Mouse (Mus musculus) stomach, embryonic 14.5 days (tissue): ENCODE measurements around the gene Abca2. TPM values are rescaled to one million over a fixed set of nuclear protein-coding genes. Genes with fewer than 3 reads are reported as not detected.

Experiments
- ATAC-seq: fragments of 200-750 bp; cut with Nextera tagmentation; 2 replicates; pipeline ENCODE4 v1.8.0; 2017; ENCODE audit warnings: low read depth, moderate TSS enrichment; ENCODE audit not compliant: insufficient number of reproducible peaks, insufficient read depth, low FRiP score
- H3K27ac ChIP-seq: fragments of 300-500 bp; sonication (generic); 2 replicates; pipeline ENCODE4 v1.5.1; 2014; ENCODE audit warnings: mild to moderate bottlenecking, low read length, moderate library complexity, mixed read lengths
- H3K27me3 ChIP-seq: fragments of 300-500 bp; sonication (generic); 2 replicates; pipeline ENCODE4 v1.6.1; 2014; ENCODE audit warnings: low read length, control low read depth, mixed read lengths; ENCODE audit not compliant: control insufficient read depth, insufficient read depth
- H3K36me3 ChIP-seq: fragments of 300-500 bp; sonication (generic); 2 replicates; pipeline ENCODE4 v1.6.1; 2014; ENCODE audit warnings: mild to moderate bottlenecking, control low read depth, low read length, moderate library complexity, mixed read lengths; ENCODE audit not compliant: control insufficient read depth, insufficient read depth
- H3K4me1 ChIP-seq: fragments of 300-500 bp; sonication (generic); 2 replicates; pipeline ENCODE4 v1.6.1; 2014; ENCODE audit warnings: low read length, control low read depth, mixed read lengths; ENCODE audit not compliant: control insufficient read depth, insufficient read depth
- H3K4me2 ChIP-seq: fragments of 300-500 bp; sonication (generic); replicated peaks from 2 replicates; pipeline ENCODE4 v1.6.1; 2014; ENCODE audit warnings: low read depth, low read length, control low read depth
- H3K4me3 ChIP-seq: fragments of 300-500 bp; sonication (generic); 2 replicates; pipeline ENCODE4 v1.5.1; 2014; ENCODE audit warnings: low read depth, low read length, control low read depth
- H3K9ac ChIP-seq: fragments of 300-500 bp; sonication (generic); replicated peaks from 2 replicates; pipeline ENCODE4 v1.6.1; 2014; ENCODE audit warnings: low read depth, mild to moderate bottlenecking, control low read depth, low read length, moderate library complexity, mixed read lengths
- H3K9me3 ChIP-seq: fragments of 300-500 bp; sonication (generic); 2 replicates; pipeline ENCODE4 v1.6.1; 2016; ENCODE audit warnings: low read depth, low read length, control low read depth; ENCODE audit not compliant: control insufficient read depth
- WGBS: fragments of 180-500 bp; shearing (Covaris S2); extraction: QIAGEN DNeasy Blood & Tissue Kit; methylation state at CpG from one replicate; pipeline ENCODE4 v1.1.7; 2014; 5-methylcytosine and 5-hydroxymethylcytosine counted together
- polyA plus RNA-seq: library from polyadenylated mRNA; unstranded; fragments of >200 nt; fragmentation: Nextera tagmentation; extraction: Ambion mirVana; gene quantifications from 2 replicates; pipeline ENCODE4 v1.2.1, GENCODE M21; 2014

Gene Abca2
- polyA plus RNA-seq, 1 experiment from 2014 or later = 5.4 TPM

DNA sequence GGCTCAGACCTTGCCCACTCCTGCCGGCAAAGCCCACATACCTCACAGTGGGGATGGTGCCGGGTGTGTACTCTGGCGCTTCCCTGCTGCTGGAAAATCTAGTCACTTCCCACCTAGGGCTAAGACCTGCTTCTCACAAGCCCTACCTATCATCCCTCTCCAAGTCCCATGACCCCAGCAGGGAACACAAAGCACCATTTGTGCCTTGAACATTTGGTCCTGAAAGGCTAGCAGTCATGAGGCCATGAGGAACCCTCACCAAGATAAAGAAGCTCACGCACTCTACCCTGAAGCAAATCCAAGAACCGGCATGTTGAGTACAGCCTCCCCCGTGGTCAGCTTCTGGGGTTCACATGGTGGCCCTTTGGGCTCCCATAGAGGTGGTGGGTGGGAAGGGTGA lies 41.5 kb downstream of the Abca2 start, which contains the start of gene Ptgds:
TSS of gene Ptgds (minus strand) at position 78 of the 400 bp plus-strand sequence.
- Histone ChIP-seq H3K27me3 (no peaks in the 10 kb centered on the region), H3K4me3 (no peak within 1 kb of the TSS), H3K9me3 (no peaks in the 10 kb centered on the region), H3K36me3 (no peaks in the 10 kb centered on the region), H3K4me2 (no peak within 1 kb of the TSS), H3K4me1 (no peaks in the 10 kb centered on the region), H3K9ac (no peak within 1 kb of the TSS), H3K27ac (no peak within 1 kb of the TSS)
- ATAC-seq = no peak
- WGBS = 45% methylated on average over 6 of the region's 6 CpGs

DNA sequence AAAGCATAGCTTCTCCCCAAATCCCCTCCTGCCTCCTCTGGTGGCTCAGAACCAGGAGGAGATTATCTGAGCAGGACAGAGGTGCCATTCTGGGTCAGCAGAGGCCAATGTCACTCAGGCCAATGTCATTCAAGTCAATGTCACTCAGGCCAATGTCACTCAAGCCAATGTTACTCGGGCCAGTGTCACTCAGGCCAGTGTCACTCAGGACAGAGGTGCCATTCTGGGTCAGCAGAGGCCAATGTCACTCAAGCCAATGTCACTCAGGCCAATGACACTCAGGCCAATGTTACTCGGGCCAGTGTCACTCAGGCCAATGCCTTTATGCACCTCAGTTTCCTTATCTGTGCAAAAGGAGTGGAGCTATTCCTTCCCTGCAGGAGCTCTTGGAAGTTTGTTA lies 44.0 kb downstream of the Abca2 start:
- ATAC-seq = no peak

DNA sequence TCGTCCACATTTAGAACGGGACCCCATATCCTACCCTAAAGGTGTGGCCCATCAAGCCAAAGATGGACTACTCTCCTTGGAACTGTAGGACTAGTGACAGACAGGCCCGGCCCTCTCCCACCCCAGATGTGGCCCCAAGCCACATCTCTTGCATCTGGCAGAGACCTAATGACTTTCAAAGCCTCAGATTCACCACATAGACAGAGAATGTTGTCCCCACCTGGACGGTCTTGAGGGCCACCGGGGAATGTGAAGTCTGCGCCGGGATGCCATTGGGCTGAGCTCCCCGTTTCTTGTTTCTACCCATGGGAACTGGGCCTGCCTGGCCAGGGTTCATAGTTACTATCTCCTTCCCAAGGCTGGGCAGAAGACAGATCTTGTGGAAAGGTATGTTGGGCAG lies 49.0 kb downstream of the Abca2 start:
- WGBS = 81% methylated on average over 8 of the region's 8 CpGs
- Histone ChIP-seq H3K27ac (no peak overlapping the region), H3K9ac (no peak overlapping the region), H3K36me3 (no peaks in the 10 kb centered on the region), H3K27me3 (no peaks in the 10 kb centered on the region), H3K9me3 (no peaks in the 10 kb centered on the region), H3K4me1 (no peaks in the 10 kb centered on the region), H3K4me2 (no peak overlapping the region), H3K4me3 (no peak overlapping the region)
- ATAC-seq = no peak

More for the DNA sequence above, 44.0 kb downstream of the Abca2 start:
- Histone ChIP-seq H3K9me3 (no peaks in the 10 kb centered on the region), H3K36me3 (no peaks in the 10 kb centered on the region), H3K4me1 (no peaks in the 10 kb centered on the region), H3K9ac (no peak overlapping the region), H3K4me3 (no peak overlapping the region), H3K27ac (no peak overlapping the region), H3K4me2 (no peak overlapping the region), H3K27me3 (no peaks in the 10 kb centered on the region)
- WGBS = 83% methylated on average over 2 of the region's 2 CpGs

DNA sequence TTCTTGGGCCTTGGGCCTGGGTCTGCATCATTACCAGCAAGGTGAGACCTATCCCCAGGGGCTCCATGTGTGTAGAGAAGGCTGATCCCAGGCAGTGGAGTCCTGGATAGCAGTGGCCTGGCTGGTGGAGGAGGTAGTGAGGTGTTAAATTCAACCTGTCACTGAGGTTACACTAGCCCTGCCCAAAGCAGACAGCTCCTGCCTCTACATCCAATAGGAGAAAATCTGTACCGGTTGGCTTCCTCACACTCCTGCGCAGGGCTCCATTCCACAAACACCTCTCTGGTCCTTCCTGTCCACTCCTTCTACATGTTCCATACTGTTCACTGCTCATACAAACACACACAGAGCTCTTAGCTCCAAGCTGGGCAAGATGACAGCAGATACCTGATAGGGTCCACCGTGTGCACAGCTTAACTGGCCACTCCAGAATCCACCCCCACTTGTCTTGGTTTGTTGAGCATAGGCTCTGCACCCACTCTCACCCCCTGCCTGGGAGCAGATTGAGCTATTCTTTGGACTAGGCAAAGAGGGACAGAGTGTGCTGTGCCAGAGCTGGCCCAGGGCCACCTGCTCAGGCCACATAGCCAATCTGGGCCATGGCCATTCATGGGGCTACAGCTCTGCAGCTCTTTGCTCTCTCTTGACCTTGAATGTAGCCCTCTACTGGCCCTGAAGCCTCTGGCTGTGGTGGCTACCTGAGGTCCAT lies 49.6 kb downstream of the Abca2 start:
- ATAC-seq = no peak

DNA sequence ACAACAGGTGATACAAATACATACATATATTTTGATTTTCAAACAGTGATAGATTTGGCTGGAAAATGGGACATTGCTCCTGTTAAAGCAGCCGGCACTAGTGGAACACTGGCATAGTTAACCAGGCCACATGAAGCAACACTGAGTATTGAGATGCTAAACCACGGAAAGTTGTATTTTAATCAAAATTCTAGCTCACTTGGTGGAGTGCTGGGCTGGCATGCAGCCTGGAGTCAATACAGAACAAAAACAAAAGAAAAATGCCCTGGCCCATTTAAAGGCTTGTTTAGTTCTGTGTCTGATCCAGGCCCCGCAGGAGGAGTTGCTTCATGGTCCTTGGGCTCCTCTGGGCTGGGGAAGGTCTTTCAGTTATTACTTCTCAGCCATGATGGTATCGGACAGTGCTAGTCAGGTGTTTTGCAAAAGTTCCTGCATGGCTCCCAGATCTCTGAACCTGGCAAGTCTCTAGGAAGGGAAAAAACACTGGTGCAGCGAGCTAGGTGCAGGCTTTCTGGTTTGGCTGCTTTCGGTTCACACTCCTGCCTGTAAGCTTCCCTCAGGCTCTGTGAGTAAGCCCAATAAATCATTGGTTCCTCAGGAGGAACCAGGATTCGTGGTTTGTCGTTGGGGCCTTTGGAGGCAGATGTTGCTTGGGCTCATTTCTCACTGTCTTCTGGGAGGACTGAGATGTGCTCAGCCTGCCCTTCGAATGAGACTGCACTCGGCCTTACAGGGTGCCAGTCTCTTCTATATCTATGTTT lies 51.2 kb downstream of the Abca2 start:
- Histone ChIP-seq H3K27ac (no peak overlapping the region), H3K9me3 (no peaks in the 10 kb centered on the region), H3K4me2 (no peak overlapping the region), H3K36me3 (no peaks in the 10 kb centered on the region), H3K4me3 (no peak overlapping the region), H3K4me1 (no peaks in the 10 kb centered on the region), H3K9ac (no peak overlapping the region), H3K27me3 (no peaks in the 10 kb centered on the region)
- 54% methylated on average over 10 of the region's 10 CpGs for WGBS
- no peak for ATAC-seq

More for the DNA sequence above, 49.6 kb downstream of the Abca2 start:
- H3K27me3 ChIP-seq = no peaks in the 10 kb centered on the region
- no peak overlapping the region for H3K4me2 ChIP-seq
- H3K4me3 ChIP-seq = no peak overlapping the region
- no peak overlapping the region for H3K27ac ChIP-seq
- no peaks in the 10 kb centered on the region for H3K36me3 ChIP-seq
- H3K9ac ChIP-seq = no peak overlapping the region
- WGBS = 88% methylated on average over 3 of the region's 3 CpGs
- H3K4me1 ChIP-seq = no peaks in the 10 kb centered on the region
- no peaks in the 10 kb centered on the region for H3K9me3 ChIP-seq

DNA sequence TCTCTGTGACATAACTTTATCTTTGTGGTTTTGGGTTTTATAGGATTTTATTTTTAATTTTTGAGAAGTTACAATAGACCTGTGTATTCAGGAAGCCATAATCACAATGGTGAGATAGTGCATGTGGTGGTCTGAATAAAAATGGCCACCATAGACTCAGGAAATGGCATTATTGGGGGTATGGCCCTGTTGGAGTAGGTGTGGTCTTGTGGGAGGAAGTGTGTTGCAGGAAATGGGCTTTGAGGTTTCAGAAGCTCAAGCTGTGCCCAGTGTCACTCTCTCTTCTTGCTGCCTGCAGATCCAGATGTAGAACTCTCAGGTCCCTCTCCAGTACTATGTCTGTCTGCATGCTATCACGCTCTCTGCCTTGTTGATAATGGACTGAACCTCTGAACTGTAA lies 52.0 kb downstream of the Abca2 start:
- WGBS = 93% methylated on average over 1 of the region's 1 CpGs
- H3K4me3 ChIP-seq = no peak overlapping the region
- no peaks in the 10 kb centered on the region for H3K9me3 ChIP-seq
- no peak overlapping the region for H3K9ac ChIP-seq
- ATAC-seq = no peak
- H3K4me2 ChIP-seq = no peak overlapping the region
- no peaks in the 10 kb centered on the region for H3K36me3 ChIP-seq
- H3K27me3 ChIP-seq = no peaks in the 10 kb centered on the region
- H3K27ac ChIP-seq = no peak overlapping the region
- H3K4me1 ChIP-seq = no peaks in the 10 kb centered on the region

DNA sequence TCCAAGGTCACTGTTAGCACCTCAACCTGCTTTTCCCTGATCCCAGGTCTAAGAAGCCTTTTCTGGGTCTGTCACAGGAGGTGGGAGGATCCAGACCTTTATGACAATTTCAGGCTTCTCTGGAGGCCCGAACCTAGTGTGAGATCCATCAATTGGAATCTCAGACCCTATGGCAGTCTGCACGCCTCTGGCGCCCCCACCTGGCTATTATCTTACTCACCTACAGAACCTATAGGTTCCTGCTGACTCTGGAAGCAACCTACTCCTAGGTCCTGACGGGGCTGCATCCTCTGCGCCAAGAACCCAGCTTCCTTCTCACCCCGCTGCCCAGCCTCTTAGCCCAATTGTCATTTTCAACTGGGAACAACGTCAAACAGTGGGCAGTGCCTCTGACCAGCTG lies 54.5 kb downstream of the Abca2 start:
- 20% methylated on average over 7 of the region's 7 CpGs for WGBS
- H3K36me3 ChIP-seq = no peaks in the 10 kb centered on the region
- H3K27ac ChIP-seq = no peak overlapping the region
- no peak overlapping the region for H3K9ac ChIP-seq
- H3K27me3 ChIP-seq = no peaks in the 10 kb centered on the region
- no peaks in the 10 kb centered on the region for H3K9me3 ChIP-seq
- ATAC-seq = no peak
- no peak overlapping the region for H3K4me3 ChIP-seq
- H3K4me2 ChIP-seq = no peak overlapping the region
- H3K4me1 ChIP-seq = no peaks in the 10 kb centered on the region

DNA sequence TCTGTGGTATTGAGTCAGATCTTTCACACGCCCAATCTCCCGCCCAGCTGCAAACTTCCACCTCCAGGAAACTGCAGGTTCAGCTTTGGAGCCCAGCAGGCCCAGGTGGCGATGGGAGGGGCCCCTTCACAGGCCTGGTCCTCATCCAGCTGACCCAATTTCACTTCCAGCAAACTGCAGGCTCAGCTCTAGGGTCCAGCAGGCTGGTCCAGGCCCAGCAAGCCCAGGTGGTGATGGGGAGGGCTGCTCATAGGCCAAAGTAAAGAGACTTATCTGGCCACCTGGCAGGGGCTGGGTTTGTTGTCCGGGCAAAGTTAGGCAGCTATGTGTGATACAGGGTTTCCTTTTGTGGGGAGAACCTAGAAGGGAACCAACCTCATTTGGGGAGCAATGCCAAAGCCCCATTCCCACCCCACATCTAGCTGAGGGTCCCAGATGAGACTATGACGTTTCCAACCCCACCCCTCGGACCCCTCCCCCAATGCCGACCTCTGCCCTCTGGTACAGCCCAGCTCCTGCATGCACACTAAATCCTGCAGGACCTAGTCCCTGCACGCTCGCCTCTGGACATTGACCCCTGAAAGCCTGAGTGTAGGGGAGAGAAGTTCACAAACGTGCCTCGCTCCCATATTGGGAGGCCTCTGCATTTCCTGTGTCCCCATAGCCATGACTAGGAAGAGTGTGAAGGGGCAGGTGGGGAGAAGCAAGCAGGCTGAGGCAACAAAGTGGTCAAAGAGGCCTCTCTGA lies 56.6 kb downstream of the Abca2 start:
- Histone ChIP-seq H3K27me3 (no peaks in the 10 kb centered on the region), H3K4me1 (no peaks in the 10 kb centered on the region), H3K9ac (no peak overlapping the region), H3K9me3 (no peaks in the 10 kb centered on the region), H3K4me3 (no peak overlapping the region), H3K27ac (no peak overlapping the region), H3K36me3 (no peaks in the 10 kb centered on the region), H3K4me2 (no peak overlapping the region)
- ATAC-seq = no peak; the same call in 1 of the 2 replicates
- WGBS = 55% methylated on average over 11 of the region's 11 CpGs
